Mouse (Mus musculus) cortical plate, adult 2 months (tissue): ENCODE data around the gene Mgat4c.

ENCODE experiments used
- CTCF ChIP-seq: fragments of 200-500 bp; IDR thresholded peaks from 2 replicates; pipeline ENCODE4 v1.5.1; 2011; ENCODE audit warnings: mild to moderate bottlenecking, control low read depth, low read length; ENCODE audit not compliant: insufficient read depth; ENCODE audit errors: extremely low read depth
- POLR2A ChIP-seq: fragments of 200-500 bp; IDR thresholded peaks from 2 replicates; pipeline ENCODE4 v1.6.1; 2011; ENCODE audit warnings: mild to moderate bottlenecking, low read length, control low read depth; ENCODE audit not compliant: insufficient read depth; ENCODE audit errors: extremely low read depth

GRCm38 (mm10) chr10:101798831-101799474 lies 117.7 kb downstream of the Mgat4c start:
- no peak for TF ChIP-seq CTCF
- TF ChIP-seq POLR2A: no peak
